Mouse (Mus musculus) liver, adult 2 months (tissue): ENCODE results near the gene Ell2.

ENCODE experiments used
- CTCF ChIP-seq: fragments of 200-500 bp; IDR thresholded peaks from 2 replicates; pipeline ENCODE4 v1.5.1; 2011; ENCODE audit warnings: low read depth, low read length, control low read depth
- POLR2A ChIP-seq: fragments of 200-500 bp; IDR thresholded peaks from 2 replicates; pipeline ENCODE4 v1.6.1; 2011; ENCODE audit warnings: low read length, control low read depth; ENCODE audit not compliant: insufficient read depth; ENCODE audit errors: extremely low read depth

DNA sequence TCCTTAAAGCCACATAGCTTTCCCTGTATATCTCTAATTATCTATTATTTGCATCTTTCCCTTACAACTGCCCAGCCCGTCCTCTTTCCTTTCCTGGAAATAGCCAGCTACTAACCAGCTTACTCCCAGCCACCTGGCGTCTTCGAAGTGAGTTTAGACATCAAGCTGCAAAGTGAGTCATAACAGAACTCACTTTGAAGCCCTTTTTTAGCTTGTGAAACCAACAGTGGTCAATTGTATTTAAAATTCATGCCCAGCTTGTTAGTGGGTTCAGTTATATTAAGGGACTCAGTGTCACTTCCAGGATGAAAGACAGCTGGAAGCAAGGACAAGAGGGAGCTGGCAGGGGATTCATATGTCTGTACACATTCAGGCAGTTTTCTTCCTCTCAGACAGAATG lies 33.5 kb downstream of the Ell2 start:
- TF ChIP-seq CTCF (no peak), POLR2A (no peak)
